Mouse (Mus musculus): Measurements from ENCODE around the gene Zfyve28.

Gene Zfyve28

DNA sequence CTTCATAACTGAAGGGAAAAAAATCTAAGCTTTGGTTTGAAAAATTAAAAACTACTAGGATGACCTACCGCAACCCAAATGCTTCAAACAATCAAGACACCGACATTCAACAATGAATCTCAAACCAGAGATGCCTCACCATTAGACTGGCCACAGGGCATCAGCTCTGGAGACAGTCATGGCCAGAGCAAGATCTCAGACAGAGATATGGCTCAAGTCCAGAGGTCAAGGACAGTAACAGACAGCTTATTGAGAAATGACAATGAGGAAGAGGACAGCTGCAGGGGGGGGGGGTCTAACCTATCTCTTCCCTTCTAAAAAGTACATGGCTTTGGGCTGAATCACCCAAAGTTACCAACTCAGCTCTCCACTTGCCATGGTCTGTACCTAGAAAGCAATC, 3.0 kb downstream of the Zfyve28 start:
- DNase-seq: no peak

DNA sequence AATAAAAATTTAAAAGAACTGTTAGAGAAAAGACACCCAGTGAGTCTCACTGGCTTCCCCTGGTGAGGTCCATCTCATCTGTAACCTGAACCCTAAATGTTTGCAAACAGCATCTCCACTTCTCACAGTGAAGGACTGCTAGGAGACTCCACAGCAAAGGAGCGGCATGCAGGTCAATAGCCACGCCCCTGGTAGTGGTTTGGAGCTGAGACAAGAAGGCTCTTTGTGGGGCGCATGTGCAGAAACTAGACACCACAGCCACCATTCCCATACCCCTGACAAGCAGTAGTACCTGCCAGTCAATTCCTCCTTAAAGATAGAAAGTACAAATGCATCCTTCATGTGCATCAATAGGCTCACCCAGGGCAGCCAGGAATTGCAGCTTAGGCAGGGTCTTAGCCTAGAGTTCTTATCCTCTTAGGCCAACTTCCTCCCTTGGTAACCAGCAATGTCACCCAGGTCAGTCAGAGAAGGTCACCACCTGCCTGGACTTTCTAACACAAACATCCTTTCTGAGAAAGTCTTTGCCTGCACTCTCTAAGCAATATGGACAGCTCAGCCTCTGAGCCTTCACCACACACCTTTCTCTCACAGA, 4.0 kb downstream of the Zfyve28 start:
- DNase-seq: no peak

DNA sequence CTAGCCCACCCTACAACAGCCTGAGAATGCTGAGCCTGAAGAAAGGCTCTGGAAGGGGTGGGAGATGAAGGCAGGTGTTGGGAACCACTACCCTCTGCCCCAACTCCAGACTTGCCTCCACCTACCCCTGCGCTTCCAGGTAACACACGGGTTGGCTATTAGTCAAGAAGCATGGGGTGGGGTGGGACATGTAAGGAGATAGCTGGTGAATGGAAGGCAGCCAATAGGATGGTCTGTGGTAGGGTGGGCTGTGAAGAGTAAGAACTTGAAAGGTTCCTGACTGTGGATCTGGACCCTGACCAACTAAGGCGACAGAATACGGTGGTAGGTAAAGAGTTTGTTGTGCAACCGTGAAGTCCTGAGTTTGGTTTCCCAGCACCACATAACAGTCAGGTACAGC, 4.9 kb downstream of the Zfyve28 start:
- no peak for DNase-seq

DNA sequence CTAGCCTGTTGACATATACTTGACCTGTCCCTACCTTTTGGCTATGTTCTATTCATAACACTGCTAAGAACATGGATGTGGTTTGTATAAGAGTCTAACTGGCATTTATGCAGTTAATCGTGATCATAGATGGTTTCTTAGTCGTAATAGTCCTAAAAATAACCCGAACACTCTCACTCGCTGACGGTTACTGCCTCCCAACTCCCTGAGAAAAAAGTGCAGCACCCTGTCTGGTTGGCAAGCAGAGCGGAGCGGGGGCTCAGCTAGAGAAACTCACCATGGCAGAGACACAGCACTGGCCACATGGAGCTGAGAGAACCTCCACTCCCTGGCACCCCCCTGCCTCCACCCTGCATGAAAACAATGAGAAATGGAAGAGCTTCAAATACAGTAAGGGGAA, 7.3 kb downstream of the Zfyve28 start:
- no peak for DNase-seq

DNA sequence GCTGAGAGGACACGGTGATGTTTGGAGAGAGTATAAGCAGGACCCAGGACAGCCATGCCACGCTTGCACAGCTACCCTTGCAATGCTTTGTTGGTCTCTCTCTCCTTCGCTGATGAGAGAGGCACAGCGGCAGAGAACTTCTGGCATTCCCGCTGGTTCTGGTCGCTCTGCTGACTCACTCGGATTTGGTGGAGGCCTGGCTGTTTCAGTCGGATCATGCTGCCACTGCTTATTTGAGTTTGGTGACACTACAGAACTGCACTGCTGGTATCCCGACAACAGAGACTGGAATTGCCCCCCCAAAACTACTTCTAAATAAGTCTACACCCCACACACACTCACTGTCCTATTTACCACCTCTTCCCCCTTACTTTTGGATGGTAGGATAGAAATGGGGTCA, 9.0 kb downstream of the Zfyve28 start:
- no peak for DNase-seq

DNA sequence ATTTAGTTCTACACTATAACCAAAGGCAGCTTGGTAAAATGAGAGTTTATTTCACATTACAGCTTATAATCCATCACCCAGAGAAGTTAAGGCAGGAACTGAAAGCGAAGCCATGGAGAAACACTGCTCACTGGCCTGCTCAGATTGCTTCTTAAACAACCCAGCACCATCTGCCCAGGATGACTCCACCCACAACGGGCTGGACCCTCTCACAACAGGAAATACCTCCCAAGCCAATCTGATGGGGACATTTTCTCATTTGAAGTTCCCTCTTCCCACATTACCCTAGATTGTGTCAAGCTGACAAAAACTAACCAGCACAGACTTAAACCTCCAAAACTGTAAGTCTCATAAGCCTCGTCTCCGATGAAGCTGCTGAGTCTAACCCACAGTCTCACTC, 10.2 kb downstream of the Zfyve28 start:
- peak; percentile 93 for DNase-seq

DNA sequence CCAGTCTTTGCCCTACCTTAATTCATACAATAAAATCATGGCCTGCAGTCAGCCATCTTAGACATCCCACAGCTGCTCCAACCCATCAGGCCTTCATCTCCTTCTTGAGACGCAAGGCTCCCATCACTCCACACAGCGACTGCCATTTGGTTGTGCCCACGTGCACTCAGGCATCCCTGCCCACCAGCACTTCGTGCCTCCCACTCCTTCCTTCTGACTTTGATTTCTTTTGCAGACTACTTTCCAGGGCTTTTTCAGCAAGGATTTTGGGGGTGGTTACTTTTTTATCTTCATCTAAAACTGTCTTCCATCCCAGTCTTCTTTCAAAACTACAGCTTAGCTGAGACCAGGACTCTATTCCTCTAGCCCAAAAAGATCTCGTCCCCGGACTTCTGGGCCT, 11.5 kb downstream of the Zfyve28 start:
- no peak for DNase-seq

DNA sequence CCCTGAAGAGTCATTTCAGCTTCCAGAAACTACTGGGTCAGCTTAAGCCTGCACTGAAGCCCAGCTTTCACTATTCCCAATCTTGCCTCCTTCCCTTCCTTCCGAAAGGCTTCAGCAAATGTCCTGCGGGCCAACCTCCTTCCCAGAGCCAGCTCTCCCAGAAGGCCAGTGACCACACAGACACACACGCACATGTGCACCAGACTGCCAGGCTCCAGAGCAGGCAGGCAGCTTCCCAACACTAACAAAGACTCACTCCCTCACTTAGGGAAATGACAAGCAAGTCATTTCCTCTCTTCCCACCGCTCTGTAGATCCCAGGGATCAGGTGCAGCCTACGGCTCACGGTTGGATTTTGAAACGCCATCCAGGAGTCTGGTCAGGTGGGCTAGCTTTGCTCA, 12.1 kb downstream of the Zfyve28 start:
- DNase-seq: peak; percentile 97

DNA sequence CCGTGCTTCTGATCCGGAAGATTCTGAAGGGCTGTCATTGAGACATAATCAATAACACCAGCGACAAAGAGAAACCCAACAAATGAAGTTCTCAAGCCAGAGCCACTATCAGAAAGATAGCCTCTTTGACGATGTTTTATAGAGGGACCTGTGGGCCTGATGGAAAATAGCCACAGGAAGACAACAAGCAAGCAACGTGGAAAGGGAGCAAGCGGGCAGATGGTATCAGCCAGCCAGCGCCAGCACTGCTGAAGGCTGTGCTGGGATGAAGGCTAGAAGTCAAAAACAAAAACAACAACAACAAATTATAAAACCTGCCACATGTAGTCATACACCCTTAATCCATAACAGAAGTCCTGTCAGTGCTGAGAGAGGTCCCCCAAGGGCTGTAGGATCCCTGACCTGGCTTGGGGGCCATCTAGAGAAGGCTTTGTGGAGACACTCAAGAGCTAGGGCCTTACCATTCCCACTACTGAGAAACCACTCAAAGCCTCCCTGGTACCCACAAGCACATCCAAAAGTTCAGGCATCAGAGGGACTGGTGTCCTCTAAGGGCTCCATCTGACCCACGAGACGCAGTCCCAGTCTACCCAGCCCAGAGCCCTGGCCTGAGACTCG, 13.5 kb downstream of the Zfyve28 start:
- DNase-seq: no peak

DNA sequence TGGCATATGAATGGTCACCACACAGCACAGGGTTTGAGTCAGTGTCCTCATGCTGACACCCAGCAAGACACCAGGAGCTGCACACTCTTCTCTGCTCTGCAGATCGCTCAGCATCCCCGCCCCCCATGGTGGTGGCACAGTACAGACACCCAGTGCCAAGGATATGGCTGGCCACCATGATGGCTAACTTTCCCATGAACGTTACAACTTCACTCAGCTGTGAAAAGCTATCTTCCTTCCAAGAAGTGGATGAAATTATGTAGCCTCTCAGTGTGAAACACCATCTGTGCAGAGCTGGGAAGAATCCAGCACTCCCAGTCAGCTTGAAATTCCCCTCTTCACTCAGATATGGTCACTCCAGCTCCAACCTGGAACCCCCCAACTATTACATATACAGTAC, 14.0 kb downstream of the Zfyve28 start:
- DNase-seq: no peak

DNA sequence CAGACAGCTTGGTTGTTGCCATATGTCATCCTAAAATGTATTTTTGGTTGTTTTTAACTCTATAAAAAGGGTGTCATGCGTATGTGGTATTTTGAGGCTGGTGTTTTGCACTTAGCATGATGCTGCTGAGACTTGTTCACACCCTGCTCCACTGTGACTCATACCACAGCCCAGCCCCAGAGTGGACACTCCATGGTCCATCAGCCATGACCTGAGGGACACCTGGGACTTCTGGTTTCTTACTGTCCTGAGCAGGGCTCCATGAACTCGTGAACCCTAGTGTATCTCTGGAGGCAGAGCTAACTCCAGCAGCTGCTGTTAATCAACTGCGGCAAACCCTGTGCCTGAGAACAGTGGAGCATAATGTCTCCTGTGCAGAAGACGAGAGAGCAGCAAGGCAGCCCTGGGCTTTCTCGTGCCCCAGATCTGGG, 15.0 kb downstream of the Zfyve28 start:
- no peak for DNase-seq

DNA sequence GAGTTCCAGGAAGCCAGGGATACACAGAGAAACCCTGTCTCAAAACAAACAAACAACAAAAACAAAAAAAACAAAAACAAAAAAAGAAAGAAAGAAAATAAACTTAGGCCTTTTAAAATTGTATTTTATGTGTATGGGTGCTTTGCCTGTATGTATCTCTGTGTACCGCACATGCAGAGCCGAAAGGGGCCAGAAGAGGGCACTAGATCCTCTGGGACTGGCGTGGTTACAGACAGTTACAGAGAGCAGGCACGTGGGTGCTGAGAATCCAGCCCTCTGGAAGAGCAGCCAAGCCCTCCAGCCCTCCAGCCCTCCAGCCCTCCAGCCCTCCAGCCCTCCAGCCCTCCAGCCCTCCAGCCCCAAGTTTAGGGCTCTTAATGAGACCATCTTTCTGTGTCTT, 16.5 kb downstream of the Zfyve28 start:
- DNase-seq: no peak

DNA sequence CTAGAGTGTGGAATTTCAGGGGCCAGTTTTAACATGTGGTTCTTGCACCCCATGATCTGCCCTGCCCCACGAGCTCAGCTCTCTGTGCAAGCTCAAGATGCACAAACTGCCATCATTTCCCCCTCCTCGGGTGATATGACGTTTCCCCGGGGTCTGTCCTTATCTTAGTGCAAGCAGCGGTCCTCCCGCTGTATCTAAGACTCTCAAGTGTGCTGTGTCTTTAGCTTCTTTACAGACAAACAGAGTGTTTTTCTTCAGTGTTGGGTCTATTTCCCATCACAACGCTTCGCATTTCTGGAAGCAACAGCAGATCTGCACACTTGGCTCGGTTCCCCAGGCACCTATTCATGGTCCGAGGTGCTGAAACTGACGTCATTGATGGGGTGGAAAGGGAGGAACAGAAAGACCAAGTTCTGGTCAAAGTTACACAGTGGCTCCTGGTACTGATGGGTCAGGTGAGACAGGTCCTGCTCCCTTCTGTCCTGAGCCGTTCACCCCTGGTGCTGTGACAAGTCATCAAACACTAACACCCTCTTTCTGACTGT, 18.3 kb downstream of the Zfyve28 start:
- DNase-seq: no peak

DNA sequence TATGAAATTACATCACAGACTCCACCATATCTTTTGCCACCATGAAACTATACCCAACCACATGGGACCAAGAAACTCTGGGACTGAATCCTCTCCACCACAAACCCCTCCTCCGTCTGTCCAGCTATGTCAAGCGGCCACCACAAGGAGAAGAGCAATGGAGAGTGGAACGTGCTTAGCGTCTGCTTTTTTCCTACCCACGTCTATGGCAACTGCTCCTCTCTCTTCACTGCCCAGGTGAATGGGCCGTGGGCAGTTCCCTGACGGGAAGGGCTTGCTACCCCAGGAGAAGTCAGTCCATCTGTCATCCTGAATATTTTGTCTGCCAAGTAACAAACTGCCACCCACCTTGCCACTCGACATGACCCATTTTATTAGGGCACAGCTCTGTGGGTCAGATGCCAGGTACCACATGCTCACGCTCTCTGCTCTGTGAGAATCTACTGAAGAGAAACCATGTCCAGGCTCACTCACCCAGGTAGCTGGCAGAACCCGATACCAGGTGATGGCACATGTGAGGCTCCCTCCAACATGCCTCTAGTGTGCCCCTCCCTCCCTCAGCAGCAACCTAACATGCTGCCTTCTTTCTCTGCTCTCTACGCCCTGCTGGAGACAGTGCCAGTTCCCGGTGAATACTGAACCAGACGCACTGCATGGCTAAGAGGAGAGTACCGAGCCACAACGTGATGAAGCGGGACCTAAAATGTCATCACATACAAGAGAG, 18.9 kb downstream of the Zfyve28 start:
- DNase-seq: no peak

DNA sequence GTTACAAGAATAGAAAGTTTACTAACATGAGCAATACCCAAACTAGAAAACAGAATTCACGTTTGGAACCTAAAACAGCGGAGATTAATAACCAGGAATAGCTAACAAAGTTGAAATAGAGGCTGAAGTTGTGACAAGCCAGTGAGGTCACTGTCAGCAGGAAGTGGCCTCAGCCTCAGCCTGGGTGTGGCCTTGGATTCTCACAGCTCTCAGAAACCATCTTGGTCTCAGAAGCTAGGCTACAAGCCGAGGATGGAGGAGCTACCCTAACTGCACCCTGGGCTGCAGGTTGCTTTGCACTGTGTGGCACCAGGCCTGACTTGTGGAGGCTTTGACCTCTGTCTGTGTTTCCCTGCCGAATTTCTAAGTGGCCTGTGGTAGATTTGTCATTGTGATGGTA, 22.2 kb downstream of the Zfyve28 start:
- DNase-seq: no peak

DNA sequence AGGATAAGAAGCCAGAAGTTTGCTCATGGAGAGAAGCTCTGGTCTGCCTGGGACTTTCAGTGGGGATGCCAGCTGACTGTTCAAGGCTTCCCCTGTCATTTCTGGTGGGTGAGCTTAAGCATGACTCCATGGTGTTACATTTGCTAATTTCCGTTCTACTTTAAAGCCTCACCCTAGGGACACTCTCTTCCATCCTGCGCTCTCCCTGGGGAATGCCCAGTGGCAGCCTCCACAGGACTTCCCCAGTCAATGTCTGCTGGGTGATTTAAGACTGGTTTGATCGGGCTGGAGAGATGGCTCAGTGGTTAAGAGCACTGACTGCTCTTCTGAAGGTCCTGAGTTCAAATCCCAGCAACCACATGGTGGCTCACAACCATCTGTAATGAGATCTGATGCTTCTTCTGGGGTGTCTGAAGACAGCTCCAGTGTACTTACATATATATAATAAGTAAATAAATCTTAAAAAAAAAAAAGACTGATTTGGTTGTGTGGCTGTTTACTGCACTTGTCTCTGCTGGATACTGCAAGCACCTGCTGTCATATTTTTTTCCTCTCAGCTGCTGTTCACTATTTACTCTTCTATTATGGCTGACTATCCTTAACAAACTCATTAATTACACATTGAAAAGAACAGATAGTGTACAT, 29.0 kb downstream of the Zfyve28 start:
- no peak for DNase-seq

DNA sequence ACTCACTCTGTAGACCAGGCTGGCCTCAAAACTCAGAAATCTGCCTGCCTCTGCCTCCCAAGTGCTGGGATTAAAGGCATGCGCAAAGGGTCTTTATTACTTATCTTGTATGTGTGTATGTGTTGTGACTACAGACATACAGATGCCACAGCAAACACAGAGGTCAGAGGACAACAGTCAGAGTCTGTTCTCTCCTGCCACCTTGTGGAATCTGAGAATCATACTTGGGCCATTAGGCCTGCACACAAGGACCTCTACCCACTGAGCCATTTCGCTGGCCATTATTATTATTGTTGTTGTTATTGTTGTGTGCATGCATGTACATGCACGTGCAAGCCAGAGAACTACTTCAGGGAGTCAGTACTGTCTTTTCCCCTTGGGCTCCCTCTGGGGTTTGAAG, 33.1 kb downstream of the Zfyve28 start:
- DNase-seq: no peak

DNA sequence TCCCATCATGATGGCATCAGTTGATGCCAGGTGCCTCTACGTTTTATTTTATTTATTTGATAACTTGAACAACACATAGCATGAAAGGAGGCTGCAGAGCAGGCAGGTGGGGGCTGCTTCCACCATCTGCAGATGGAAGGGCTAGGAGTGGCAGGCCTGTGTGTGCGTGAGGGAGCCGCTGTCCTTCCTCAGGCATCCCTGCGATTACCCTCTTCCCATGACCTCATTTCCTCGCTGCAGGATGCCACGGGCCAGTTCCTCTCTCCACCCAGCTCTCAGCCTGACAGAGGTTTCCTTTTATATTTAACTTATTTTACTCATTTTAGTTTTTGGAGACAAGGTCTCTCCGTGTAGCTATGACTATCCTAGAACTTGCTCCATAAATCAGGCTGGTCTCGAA, 33.9 kb downstream of the Zfyve28 start:
- DNase-seq: no peak

DNA sequence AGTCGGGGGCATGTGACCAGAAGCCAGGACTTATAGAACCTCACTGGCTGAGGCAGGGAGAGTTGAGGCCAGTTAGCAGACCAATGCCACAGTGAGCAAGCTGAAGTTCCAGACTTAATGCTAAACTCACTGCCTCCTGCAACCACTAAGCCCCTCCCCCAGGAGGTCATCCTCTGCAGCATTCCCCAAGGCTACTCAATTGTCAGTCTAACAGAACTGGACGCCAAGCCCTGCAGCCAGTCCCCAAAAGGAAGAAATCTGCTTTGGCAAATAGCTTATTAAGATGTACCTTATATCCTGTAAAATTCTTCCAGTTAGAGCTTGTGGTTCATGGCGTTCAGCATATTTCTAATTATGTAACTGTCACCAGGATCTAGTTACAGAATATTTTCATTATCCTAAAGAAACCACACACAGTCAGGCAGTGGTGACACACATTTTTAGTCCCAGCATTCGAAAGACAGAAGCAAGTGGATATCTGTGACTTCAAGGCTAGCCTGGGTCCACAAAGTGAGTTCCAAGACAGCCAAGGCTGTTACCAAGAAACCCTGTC, 35.2 kb downstream of the Zfyve28 start:
- DNase-seq: no peak

DNA sequence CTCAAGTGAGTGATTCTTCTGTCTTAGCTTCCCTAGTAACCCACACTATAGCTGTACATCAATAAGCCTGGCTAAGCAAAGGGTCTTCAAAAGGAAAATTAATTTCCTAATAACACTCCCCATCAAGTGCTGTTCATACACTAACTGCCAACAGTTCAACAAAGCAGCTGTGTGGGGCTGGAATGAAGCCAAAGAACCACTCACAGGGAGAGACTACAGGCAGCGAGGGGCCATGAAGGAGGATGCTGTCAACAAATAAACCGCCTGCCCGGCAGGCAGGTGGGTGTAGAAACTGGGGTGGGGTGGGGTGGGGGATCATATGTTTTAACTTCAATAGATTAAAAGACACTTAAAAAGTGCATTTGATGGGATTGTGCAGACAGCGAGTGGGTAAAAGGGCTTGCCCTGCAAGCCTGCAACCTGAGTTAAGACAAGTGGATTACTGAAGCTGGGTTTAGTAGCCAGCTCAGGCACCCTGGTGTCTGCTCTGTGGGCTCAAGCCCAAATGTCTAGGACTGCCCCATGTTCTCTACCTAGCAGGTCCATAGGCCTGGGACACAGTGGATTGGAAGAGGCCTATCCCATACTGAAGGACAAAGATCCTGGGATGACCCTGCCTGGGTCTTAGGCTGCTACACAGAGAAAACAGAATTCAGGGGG, 35.8 kb downstream of the Zfyve28 start:
- no peak for DNase-seq

DNA sequence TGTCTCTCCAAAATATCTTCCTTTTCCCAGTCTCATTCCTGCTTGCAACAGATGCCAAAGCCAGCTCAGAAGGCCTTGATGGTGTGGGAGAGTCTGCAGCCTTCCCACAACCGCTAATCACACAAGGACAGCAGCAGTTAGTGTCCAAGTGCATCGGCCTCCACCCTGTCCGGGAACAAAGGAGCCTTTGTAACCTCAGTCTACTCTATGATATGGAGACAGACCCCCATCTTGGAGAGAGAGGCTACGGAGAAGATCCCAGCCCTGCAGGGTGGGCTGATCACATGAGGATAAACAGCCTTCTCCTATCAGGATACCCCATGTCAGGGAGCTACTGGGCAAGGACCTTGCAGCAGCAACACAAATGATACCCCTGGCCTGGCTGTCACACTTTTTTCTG, 36.5 kb downstream of the Zfyve28 start:
- DNase-seq: no peak

DNA sequence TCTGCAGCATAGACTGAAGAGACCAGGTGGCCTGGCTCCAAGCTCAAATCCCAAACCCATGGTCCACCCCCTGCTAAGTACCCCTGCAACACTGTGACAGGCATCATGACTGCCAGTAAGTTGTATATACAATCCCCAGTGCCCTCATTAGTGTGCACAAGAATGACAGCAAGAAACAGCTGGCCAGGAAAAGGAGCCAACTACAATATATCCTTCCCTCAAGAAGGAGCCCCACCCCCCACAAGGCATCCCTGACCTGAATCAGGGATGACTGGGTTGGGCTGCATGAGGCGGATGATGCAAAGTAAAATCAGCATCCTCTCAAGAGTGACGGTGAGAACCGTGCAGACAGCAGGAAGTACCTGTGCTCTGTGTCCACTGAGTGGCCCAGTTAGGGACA, 38.2 kb downstream of the Zfyve28 start:
- no peak for DNase-seq

DNA sequence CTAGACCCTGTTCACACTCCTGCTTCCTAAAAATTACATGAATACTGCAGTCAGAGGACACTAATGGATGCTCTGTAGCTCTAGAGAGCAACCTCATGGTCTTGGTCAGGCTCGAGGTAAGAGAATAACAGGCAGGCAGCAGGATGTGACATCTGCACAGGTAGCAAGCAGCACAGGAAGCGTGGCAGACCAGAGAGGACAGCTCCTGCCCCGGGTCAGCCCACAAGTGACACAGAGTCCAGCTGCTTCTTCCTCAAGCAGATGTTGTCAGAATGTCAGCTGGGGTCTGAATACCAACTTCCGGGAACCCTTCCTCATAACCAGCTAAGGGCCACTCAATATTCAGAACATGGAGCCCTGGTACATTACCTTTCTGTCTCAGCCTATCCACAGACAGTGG, 39.1 kb downstream of the Zfyve28 start:
- no peak for DNase-seq

Data from heart, adult 11 months (tissue).